In genomic region chr13:34153254-34154011, GRCm38 (mm10) we compare ENCODE assay signal across 9 mouse cellular contexts. TPM values are rescaled to one million over a fixed set of nuclear protein-coding genes. Genes with fewer than 3 reads are reported as not detected.
A peak's percentile ranks its signal among the peaks of the same experiment; 100 is the strongest.
DNase-seq lines count a peak whose midpoint lies in the region; ATAC-seq and TF ChIP-seq lines count a peak whose summit lies in the region.
"Had no signal": no experiment of that assay in that cellular context is flagged by ENCODE, and none has a peak within 500 bp of the region (broad histone marks: within the 10 kb centered on the region; RNA-seq: fewer than 3 reads in every experiment).

No protein-coding gene starts in this region.

- no peak for TF ChIP-seq CTCF in heart, postnatal 0 days (IDR thresholded peaks at IDR 0.05; ENCODE audit: low read depth)

- no peak overlapping the region for H3K4me3 ChIP-seq in limb, embryonic 13.5 days
- H3K4me3 ChIP-seq in limb, embryonic 10.5 days = no peak overlapping the region
- no peak overlapping the region for H3K4me3 ChIP-seq in heart, postnatal 0 days (ENCODE audit: low read depth, low read length)
- no peak overlapping the region for H3K4me3 ChIP-seq in neural tube, embryonic 14.5 days (ENCODE audit: low read depth, low read length)

- no peaks in the 10 kb centered on the region for H3K9me3 ChIP-seq in limb, embryonic 13.5 days
- no peaks in the 10 kb centered on the region for H3K9me3 ChIP-seq in limb, embryonic 10.5 days (replicated peaks)
- H3K9me3 ChIP-seq in heart, postnatal 0 days (replicated peaks; ENCODE audit: control insufficient read depth, low read length) = no peaks in the 10 kb centered on the region
- no peaks in the 10 kb centered on the region for H3K9me3 ChIP-seq in neural tube, embryonic 14.5 days (ENCODE audit: control insufficient read depth, low read length)

- no peaks in the 10 kb centered on the region for H3K36me3 ChIP-seq in limb, embryonic 13.5 days
- H3K36me3 ChIP-seq in limb, embryonic 10.5 days = no peaks in the 10 kb centered on the region
- no peaks in the 10 kb centered on the region for H3K36me3 ChIP-seq in heart, postnatal 0 days (replicated peaks; ENCODE audit: control insufficient read depth, insufficient read depth, low read length)
- H3K36me3 ChIP-seq in neural tube, embryonic 14.5 days (ENCODE audit: control insufficient read depth, insufficient read depth, low read length) = no peaks in the 10 kb centered on the region

- H3K27me3 ChIP-seq in limb, embryonic 13.5 days = no peaks in the 10 kb centered on the region
- H3K27me3 ChIP-seq in limb, embryonic 10.5 days (ENCODE audit: low read depth, poor library complexity, severe bottlenecking) = peaks cover 16% of the 10 kb centered on the region
- H3K27me3 ChIP-seq in heart, postnatal 0 days (ENCODE audit: control insufficient read depth, insufficient read depth, low read length) = no peaks in the 10 kb centered on the region
- no peaks in the 10 kb centered on the region for H3K27me3 ChIP-seq in neural tube, embryonic 14.5 days (ENCODE audit: control insufficient read depth, insufficient read depth, low read length)

- no peak for ATAC-seq in limb, embryonic 13.5 days (ENCODE audit: low FRiP score, low read depth)
- no peak for ATAC-seq in heart, postnatal 0 days (ENCODE audit: insufficient read depth, low read depth)
- ATAC-seq in neural tube, embryonic 14.5 days (ENCODE audit: low read depth) = no peak
- ATAC-seq in megakaryocyte-erythroid progenitor cell, adult 5-6 weeks (replicated peaks; ENCODE audit: low FRiP score, low TSS enrichment, poor library complexity, severe bottlenecking) = no peak

- TF ChIP-seq EP300 in heart, postnatal 0 days (IDR thresholded peaks at IDR 0.05; ENCODE audit: low read depth) = no peak

- H3K9ac ChIP-seq in limb, embryonic 13.5 days = no peak overlapping the region
- H3K9ac ChIP-seq in heart, postnatal 0 days (replicated peaks; ENCODE audit: low read depth, low read length) = no peak overlapping the region
- H3K9ac ChIP-seq in neural tube, embryonic 14.5 days (replicated peaks; ENCODE audit: low read depth, low read length) = no peak overlapping the region

- H3K4me1 ChIP-seq in limb, embryonic 13.5 days = peaks cover 41% of the 10 kb centered on the region
- H3K4me1 ChIP-seq in limb, embryonic 10.5 days = peaks cover 33% of the 10 kb centered on the region
- peaks cover 43% of the 10 kb centered on the region for H3K4me1 ChIP-seq in heart, postnatal 0 days (ENCODE audit: control insufficient read depth, insufficient read depth)
- H3K4me1 ChIP-seq in neural tube, embryonic 14.5 days (ENCODE audit: control insufficient read depth, insufficient read depth, low read length) = peaks cover 23% of the 10 kb centered on the region

- H3K4me2 ChIP-seq in limb, embryonic 13.5 days (replicated peaks) = no peak overlapping the region
- H3K4me2 ChIP-seq in heart, postnatal 0 days (ENCODE audit: low read depth, low read length) = no peak overlapping the region
- no peak overlapping the region for H3K4me2 ChIP-seq in neural tube, embryonic 14.5 days (ENCODE audit: low read depth, low read length)

- 85% methylated on average over 4 of the region's 5 CpGs for WGBS in limb, embryonic 13.5 days
- WGBS in limb, embryonic 10.5 days = 83% methylated on average over 5 of the region's 5 CpGs
- WGBS in heart, postnatal 0 days = 53% methylated on average over 4 of the region's 5 CpGs
- 69% methylated on average over 4 of the region's 5 CpGs for WGBS in neural tube, embryonic 14.5 days

- peak overlapping the region; percentile 15; the same call in 1 of the 2 replicates for H3K27ac ChIP-seq in limb, embryonic 13.5 days
- H3K27ac ChIP-seq in limb, embryonic 10.5 days = no peak overlapping the region
- peak overlapping the region; percentile 17 for H3K27ac ChIP-seq in heart, postnatal 0 days (ENCODE audit: low read depth)
- peak overlapping the region; percentile 66 for H3K27ac ChIP-seq in neural tube, embryonic 14.5 days (ENCODE audit: low read depth, low read length)

- DNase-seq in limb, embryonic 10.5 days (ENCODE audit: low spot score) = no peak
- DNase-seq in cerebellum, adult 9-10 months = peak; percentile 71
- no peak for DNase-seq in heart, postnatal 0 days (ENCODE audit: low spot score)
- no peak for DNase-seq in lung, postnatal 25 days (ENCODE audit: low spot score)
- no peak for DNase-seq in thymus, postnatal 0 days (ENCODE audit: low spot score)

RNA-seq across cellular contexts. Expression of gene Psmg4, which starts 9.3 kb away (rescaled TPM):
- polyA plus RNA-seq in limb, embryonic 13.5 days (2015; fragmentation: Nextera tagmentation; extraction: Ambion mirVana) = 95.7 and 97.2 TPM in 2 replicates
- polyA plus RNA-seq in limb, embryonic 10.5 days (2016; fragmentation: Nextera tagmentation; extraction: Ambion mirVana) = 80.5 and 83.3 TPM in 2 replicates
- 58.0 and 108 TPM in 2 replicates for total RNA-seq in heart, postnatal 0 days (2014; rRNA removed; ENCODE audit: low replicate concordance)
- 86.3 and 87.8 TPM in 2 replicates for polyA plus RNA-seq in heart, postnatal 0 days (2015; fragmentation: Nextera tagmentation; extraction: Ambion mirVana)
- polyA plus RNA-seq in neural tube, embryonic 14.5 days (2014; fragmentation: Nextera tagmentation; extraction: Ambion mirVana) = 77.8 and 87.4 TPM in 2 replicates
- total RNA-seq in megakaryocyte-erythroid progenitor cell, adult 5-6 weeks (2014; fragmentation: Nextera tagmentation) = 53.4 and 73.9 TPM in 2 replicates
- 145 and 217 TPM in 2 replicates for total RNA-seq in megakaryocyte-erythroid progenitor cell, adult 5-6 weeks (2017)
- 158 and 174 TPM in 2 replicates for polyA plus RNA-seq in thymus, postnatal 0 days (2015; fragmentation: Nextera tagmentation; extraction: Ambion mirVana)

RNA-seq across cellular contexts. Expression of gene Tubb2b, which starts 23.2 kb away (rescaled TPM):
- polyA plus RNA-seq in limb, embryonic 13.5 days (2015; fragmentation: Nextera tagmentation; extraction: Ambion mirVana) = 40.1 and 42.0 TPM in 2 replicates
- polyA plus RNA-seq in limb, embryonic 10.5 days (2016; fragmentation: Nextera tagmentation; extraction: Ambion mirVana) = 11.7 and 15.6 TPM in 2 replicates
- total RNA-seq in heart, postnatal 0 days (2014; rRNA removed; ENCODE audit: low replicate concordance) = 157 and 227 TPM in 2 replicates
- polyA plus RNA-seq in heart, postnatal 0 days (2015; fragmentation: Nextera tagmentation; extraction: Ambion mirVana) = 16.9 and 19.7 TPM in 2 replicates
- polyA plus RNA-seq in neural tube, embryonic 14.5 days (2014; fragmentation: Nextera tagmentation; extraction: Ambion mirVana) = 629 and 667 TPM in 2 replicates
- total RNA-seq in megakaryocyte-erythroid progenitor cell, adult 5-6 weeks (2014; fragmentation: Nextera tagmentation) = not detected in 2 replicates
- total RNA-seq in megakaryocyte-erythroid progenitor cell, adult 5-6 weeks (2017) = not detected in 2 replicates
- 34.5 and 37.3 TPM in 2 replicates for polyA plus RNA-seq in thymus, postnatal 0 days (2015; fragmentation: Nextera tagmentation; extraction: Ambion mirVana)
- total RNA-seq: liver, adult 2 months had no signal

Comparison
In these comparisons a context has a peak if more than half of its experiments do, and no peak if none do; other contexts are left out.
1. RNA of gene Tubb2b, which starts 23.2 kb away (polyA plus RNA-seq): 629 to 667 TPM in neural tube, embryonic 14.5 days; 40.1 to 42.0 TPM in limb, embryonic 13.5 days, 34.5 to 37.3 TPM in thymus, postnatal 0 days, 16.9 to 19.7 TPM in heart, postnatal 0 days and 11.7 to 15.6 TPM in limb, embryonic 10.5 days; every median in the first group is over 10 times any median in the second.